Mouse (Mus musculus) MEL (cell line): ENCODE measurements at regions not wholly inside any gene's neighbourhood (a gene's known extent, or its start where the extent isn't known, plus 50 kb on each side); places are given as distances from the start of the nearest gene placed in this dataset.

Source experiments
- DNase-seq: peaks from one replicate; pipeline ENCODE4 v3.0.0; 2011; ENCODE audit warnings: low read depth, low spot score
- H3K27ac ChIP-seq: 2 replicates; pipeline ENCODE4 v1.5.1; 2012; ENCODE audit warnings: low read depth, mild to moderate bottlenecking, control low read depth, low read length, moderate library complexity; ENCODE audit not compliant: control insufficient read depth
- H3K27me3 ChIP-seq, 2 experiments: fragments of 150-350 bp in 1 of 2; sonication (generic) in 1 of 2; 2 replicates each; pipeline ENCODE4 v1.6.1; 2012; ENCODE audit warnings: low read length in 2 of 2, mild to moderate bottlenecking in 2 of 2, improper control_type of control experiment in 1 of 2, moderate library complexity in 1 of 2; ENCODE audit not compliant: insufficient read depth in 2 of 2, control insufficient read depth in 1 of 2
- H3K36me3 ChIP-seq, 2 experiments: 2 replicates each; pipeline ENCODE4 v1.6.1; 2012 to 2014; ENCODE audit warnings: low read length in 2 of 2, improper control_type of control experiment in 1 of 2, inconsistent platforms in 1 of 2, mild to moderate bottlenecking in 1 of 2; ENCODE audit not compliant: insufficient read depth in 2 of 2, control insufficient read depth in 1 of 2
- H3K4me1 ChIP-seq, 2 experiments: fragments of 150-350 bp in 1 of 2; sonication (generic) in 1 of 2; 2 replicates each; pipeline ENCODE4 v1.6.1; 2012; ENCODE audit warnings: low read length in 2 of 2, improper control_type of control experiment in 1 of 2, mild to moderate bottlenecking in 1 of 2; ENCODE audit not compliant: insufficient read depth in 2 of 2, control insufficient read depth in 1 of 2
- H3K4me3 ChIP-seq, 2 experiments: fragments of 150-350 bp in 1 of 2; sonication (generic) in 1 of 2; 2 replicates each; pipeline ENCODE4 v1.5.1; 2012; ENCODE audit warnings: low read depth in 2 of 2, low read length in 2 of 2, mild to moderate bottlenecking in 2 of 2, moderate library complexity in 2 of 2, control low read depth in 1 of 2, improper control_type of control experiment in 1 of 2; ENCODE audit not compliant: control insufficient read depth in 1 of 2, insufficient read depth in 1 of 2
- H3K79me2 ChIP-seq: 2 replicates; pipeline ENCODE4 v1.6.1; 2012; ENCODE audit warnings: mild to moderate bottlenecking, low read length, moderate library complexity; ENCODE audit not compliant: control insufficient read depth, poor library complexity, insufficient read depth
- H3K9ac ChIP-seq: 2 replicates; pipeline ENCODE4 v1.6.1; 2012; ENCODE audit warnings: low read depth, mild to moderate bottlenecking, control low read depth, low read length, moderate library complexity; ENCODE audit not compliant: control insufficient read depth, poor library complexity, severe bottlenecking
- H3K9me3 ChIP-seq: fragments of 150-350 bp; sonication (generic); replicated peaks from 2 replicates; pipeline ENCODE4 v1.6.1; 2012; ENCODE audit warnings: mild to moderate bottlenecking, low read length, improper control_type of control experiment, moderate library complexity; ENCODE audit not compliant: insufficient read depth
- BHLHE40 ChIP-seq: IDR thresholded peaks from 2 replicates; pipeline ENCODE4 v1.6.1; 2012; ENCODE audit warnings: low read depth, mild to moderate bottlenecking, inconsistent platforms, low read length, improper control_type of control experiment, borderline replicate concordance
- E2F4 ChIP-seq: IDR thresholded peaks from 2 replicates; pipeline ENCODE4 v1.6.1; 2011; ENCODE audit warnings: low read depth, low read length, improper control_type of control experiment, borderline replicate concordance
- ELF1 ChIP-seq: IDR thresholded peaks from 2 replicates; pipeline ENCODE4 v1.6.1; 2014; ENCODE audit warnings: low read depth, mild to moderate bottlenecking, inconsistent platforms, low read length, improper control_type of control experiment, moderate library complexity
- EP300 ChIP-seq, 2 experiments: IDR thresholded peaks; 2 replicates each; pipeline ENCODE4 v1.6.1; 2011; ENCODE audit warnings: improper control_type of control experiment in 2 of 2, low read length in 2 of 2, low read depth in 1 of 2, mild to moderate bottlenecking in 1 of 2
- GABPA ChIP-seq: IDR thresholded peaks from 2 replicates; pipeline ENCODE4 v1.6.1; 2012; ENCODE audit warnings: low read depth, mild to moderate bottlenecking, inconsistent platforms, low read length, improper control_type of control experiment, moderate library complexity
- KAT2A ChIP-seq: conservative IDR thresholded peaks from 2 replicates; pipeline ENCODE4 v1.6.1; 2012; ENCODE audit warnings: low read depth, low read length, improper control_type of control experiment, inconsistent platforms
- MAX ChIP-seq: IDR thresholded peaks from 2 replicates; pipeline ENCODE4 v1.6.1; 2011; ENCODE audit warnings: low read length, improper control_type of control experiment
- MAZ ChIP-seq: IDR thresholded peaks from 2 replicates; pipeline ENCODE4 v1.6.1; 2012; ENCODE audit warnings: low read depth, mild to moderate bottlenecking, inconsistent platforms, low read length, improper control_type of control experiment
- MYB ChIP-seq: IDR thresholded peaks from 2 replicates; pipeline ENCODE4 v1.6.1; 2011; ENCODE audit warnings: mild to moderate bottlenecking, low read depth, low read length, improper control_type of control experiment
- MYC ChIP-seq: IDR thresholded peaks from 2 replicates; pipeline ENCODE4 v1.6.1; 2011; ENCODE audit warnings: low read depth, mild to moderate bottlenecking, low read length, improper control_type of control experiment, moderate library complexity
- POLR2AphosphoS2 ChIP-seq: IDR thresholded peaks from 2 replicates; pipeline ENCODE4 v1.6.1; 2011; ENCODE audit warnings: low read length, improper control_type of control experiment
- SMC3 ChIP-seq: IDR thresholded peaks from 2 replicates; pipeline ENCODE4 v1.6.1; 2011; ENCODE audit warnings: low read depth, low read length, improper control_type of control experiment
- ZNF384 ChIP-seq: IDR thresholded peaks from 2 replicates; pipeline ENCODE4 v1.6.1; 2012; ENCODE audit warnings: low read depth, mild to moderate bottlenecking, inconsistent platforms, low read length, improper control_type of control experiment

DNA sequence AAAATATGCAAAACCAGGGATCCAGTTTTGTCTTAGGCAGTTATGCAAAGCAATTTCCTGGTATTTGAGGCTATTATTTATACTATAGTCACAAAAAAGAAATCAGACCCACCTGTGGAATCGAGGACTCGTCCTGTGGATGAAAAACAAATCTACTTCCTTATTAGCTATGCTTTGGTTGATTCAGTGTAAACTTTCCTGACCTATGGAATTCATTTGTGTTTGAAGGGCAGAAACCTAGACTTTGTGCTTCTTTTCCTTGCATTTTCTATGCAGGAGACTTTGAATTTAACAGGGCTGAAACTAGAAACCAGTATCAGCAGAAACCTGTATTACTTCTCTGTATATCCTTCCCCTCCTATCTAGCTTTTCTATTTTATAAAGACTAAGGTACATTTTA is 70.2 kb upstream of the Slco6d1 start:
- H3K4me3 ChIP-seq, result no peak overlapping the region
- H3K27me3 ChIP-seq, result no peaks in the 10 kb centered on the region
- TF ChIP-seq POLR2AphosphoS2 (no peak), ELF1 (no peak), KAT2A (no peak)
- no peaks in the 10 kb centered on the region for H3K9me3 ChIP-seq
- H3K9ac ChIP-seq, result no peak overlapping the region
- H3K27ac ChIP-seq, result no peak overlapping the region
- DNase-seq, result no peak
- peaks cover 0 to 2% of the 10 kb centered on the region in 2 experiments; a peak in 2 of 4 replicates for H3K36me3 ChIP-seq
- H3K79me2 ChIP-seq, result no peaks in the 10 kb centered on the region
- peaks cover 0 to 2% of the 10 kb centered on the region in 2 experiments; a peak in 2 of 4 replicates for H3K4me1 ChIP-seq

DNA sequence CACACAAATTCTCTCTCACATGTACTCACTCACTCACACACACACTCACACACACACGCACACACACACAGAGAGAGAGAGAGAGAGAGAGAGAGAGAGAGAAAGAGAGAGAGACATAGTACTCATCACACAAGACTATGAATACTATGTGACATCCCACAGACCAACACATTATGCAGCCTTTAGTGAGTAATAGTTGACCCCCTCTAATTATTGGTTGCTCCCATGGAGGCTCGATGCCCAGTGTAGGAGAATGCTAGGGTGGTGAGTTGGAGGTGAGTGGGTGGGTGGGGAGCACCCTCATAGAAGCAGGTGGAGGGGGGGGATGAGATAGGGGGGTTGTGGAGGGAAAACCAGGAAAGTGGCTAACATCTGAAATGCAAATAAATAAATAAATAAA is 69.4 kb upstream of the Slco6d1 start:
- Histone ChIP-seq H3K4me1 (peaks cover 0 to 2% of the 10 kb centered on the region in 2 experiments; a peak in 2 of 4 replicates), H3K27me3 (no peaks in the 10 kb centered on the region), H3K4me3 (no peak overlapping the region), H3K27ac (no peak overlapping the region), H3K9ac (no peak overlapping the region), H3K9me3 (no peaks in the 10 kb centered on the region), H3K79me2 (no peaks in the 10 kb centered on the region), H3K36me3 (peaks cover 0 to 2% of the 10 kb centered on the region in 2 experiments; a peak in 2 of 4 replicates)
- no peak for TF ChIP-seq BHLHE40
- no peak for TF ChIP-seq MAX
- no peak for TF ChIP-seq EP300 (IDR thresholded peaks at IDR 0.05; ENCODE audit: low read depth in 1 of 2, low read length in 2 of 2)
- TF ChIP-seq MAZ, result no peak
- no peak for TF ChIP-seq MYB
- no peak for TF ChIP-seq MYC
- TF ChIP-seq KAT2A, result no peak
- TF ChIP-seq ELF1, result no peak
- TF ChIP-seq E2F4, result no peak
- no peak for TF ChIP-seq GABPA
- no peak for TF ChIP-seq SMC3
- no peak for TF ChIP-seq ZNF384
- DNase-seq, result no peak
